Comparison of ENCODE assay signal across 10 mouse cellular contexts in the genomic region with DNA sequence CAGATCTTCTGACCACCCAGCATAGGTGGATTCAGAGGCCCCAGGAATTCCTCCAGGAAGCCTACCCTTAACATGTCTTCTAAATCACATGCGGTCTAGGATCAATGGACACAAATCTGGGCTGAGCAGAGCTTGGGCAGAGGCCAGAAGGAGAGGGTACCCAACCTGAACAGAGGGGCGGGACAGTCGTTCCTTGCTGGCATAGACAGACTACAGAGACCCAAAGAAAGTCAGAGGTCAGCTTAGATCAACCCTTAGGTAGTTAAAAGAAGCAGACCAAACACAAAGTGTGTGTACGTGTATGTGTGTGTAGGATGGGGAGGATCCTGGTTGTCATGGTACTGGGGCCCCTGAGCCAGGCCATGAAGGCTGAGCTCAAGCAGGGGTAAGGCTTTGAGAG.
A peak's percentile ranks its signal among the peaks of the same experiment; 100 is the strongest.
DNase-seq lines count a peak whose midpoint lies in the region; ATAC-seq and TF ChIP-seq lines count a peak whose summit lies in the region.
"Had no signal": no experiment of that assay in that cellular context is flagged by ENCODE, and none has a peak within 500 bp of the region (broad histone marks: within the 10 kb centered on the region; RNA-seq: fewer than 3 reads in every experiment).

No protein-coding gene starts in this region.

- 93% methylated on average over 4 of the region's 4 CpGs for WGBS in heart, embryonic 14.5 days
- 66% methylated on average over 4 of the region's 4 CpGs for WGBS in midbrain, embryonic 12.5 days
- 79% methylated on average over 4 of the region's 4 CpGs for WGBS in midbrain, postnatal 0 days
- WGBS in kidney, embryonic 14.5 days: 56% methylated on average over 4 of the region's 4 CpGs
- WGBS in midbrain, embryonic 14.5 days: 67% methylated on average over 4 of the region's 4 CpGs

- peaks cover 0 to 3% of the 10 kb centered on the region in 2 experiments; a peak in 3 of 4 replicates for H3K4me1 ChIP-seq in heart, embryonic 14.5 days (ENCODE audit: control insufficient read depth in 2 of 2, insufficient read depth in 2 of 2, low read length in 2 of 2)
- H3K4me1 ChIP-seq in midbrain, embryonic 12.5 days: peaks cover 8% of the 10 kb centered on the region
- no peaks in the 10 kb centered on the region for H3K4me1 ChIP-seq in midbrain, postnatal 0 days (ENCODE audit: insufficient read depth, low read length)
- peaks cover 9% of the 10 kb centered on the region; the same call in 1 of the 2 replicates for H3K4me1 ChIP-seq in kidney, embryonic 14.5 days (ENCODE audit: control insufficient read depth, insufficient read depth, low read length)
- no peaks in the 10 kb centered on the region; the same call in 1 of the 2 replicates for H3K4me1 ChIP-seq in midbrain, embryonic 14.5 days (ENCODE audit: control insufficient read depth, insufficient read depth, low read length)

- ATAC-seq in heart, embryonic 14.5 days (ENCODE audit: insufficient number of reproducible peaks, insufficient read depth, low FRiP score, low read depth): 0 out of 2 replicates have a peak, but pooled peaks have one; percentile 18
- peak; percentile 44 for ATAC-seq in midbrain, embryonic 12.5 days (ENCODE audit: low FRiP score, low read depth)
- no peak for ATAC-seq in midbrain, postnatal 0 days (ENCODE audit: low FRiP score)
- ATAC-seq in kidney, embryonic 14.5 days (ENCODE audit: low FRiP score, low TSS enrichment): peak; percentile 65
- 0 out of 2 replicates have a peak, but pooled peaks have one; percentile 34 for ATAC-seq in midbrain, embryonic 14.5 days (ENCODE audit: low FRiP score, low TSS enrichment)

- H3K27me3 ChIP-seq in heart, embryonic 14.5 days (ENCODE audit: control insufficient read depth, insufficient read depth, low read length): no peaks in the 10 kb centered on the region
- no peaks in the 10 kb centered on the region for H3K27me3 ChIP-seq in midbrain, embryonic 12.5 days
- H3K27me3 ChIP-seq in midbrain, postnatal 0 days (ENCODE audit: insufficient read depth, low read length): no peaks in the 10 kb centered on the region
- H3K27me3 ChIP-seq in kidney, embryonic 14.5 days (ENCODE audit: control insufficient read depth, insufficient read depth, low read length): no peaks in the 10 kb centered on the region
- no peaks in the 10 kb centered on the region for H3K27me3 ChIP-seq in midbrain, embryonic 14.5 days (ENCODE audit: control insufficient read depth, insufficient read depth, low read length)

- H3K4me3 ChIP-seq in heart, embryonic 14.5 days (ENCODE audit: control insufficient read depth in 1 of 2, insufficient read depth in 1 of 2, low read depth in 1 of 2, low read length in 2 of 2): no peak overlapping the region
- no peak overlapping the region for H3K4me3 ChIP-seq in midbrain, embryonic 12.5 days
- H3K4me3 ChIP-seq in midbrain, postnatal 0 days (ENCODE audit: low read depth, low read length): no peak overlapping the region
- H3K4me3 ChIP-seq in kidney, embryonic 14.5 days (ENCODE audit: low read length): no peak overlapping the region
- H3K4me3 ChIP-seq in midbrain, embryonic 14.5 days (replicated peaks; ENCODE audit: low read depth, low read length): no peak overlapping the region
- H3K4me3 ChIP-seq: myocyte had no signal

- H3K36me3 ChIP-seq in heart, embryonic 14.5 days (ENCODE audit: control insufficient read depth, insufficient read depth, low read length): no peaks in the 10 kb centered on the region
- no peaks in the 10 kb centered on the region for H3K36me3 ChIP-seq in midbrain, embryonic 12.5 days
- no peaks in the 10 kb centered on the region for H3K36me3 ChIP-seq in midbrain, postnatal 0 days (ENCODE audit: insufficient read depth, low read length)
- no peaks in the 10 kb centered on the region for H3K36me3 ChIP-seq in kidney, embryonic 14.5 days (ENCODE audit: control insufficient read depth, insufficient read depth, low read length)
- H3K36me3 ChIP-seq in midbrain, embryonic 14.5 days (ENCODE audit: control insufficient read depth, insufficient read depth, low read length): no peaks in the 10 kb centered on the region

- DNase-seq in heart, adult 18-20 months: no peak
- no peak for DNase-seq in midbrain, postnatal 0 days (ENCODE audit: low spot score)
- no peak for DNase-seq in midbrain, embryonic 14.5 days
- no peak for DNase-seq in layer of hippocampus, adult 8-10 months (ENCODE audit: low spot score in 2 of 2)
- no peak for DNase-seq in adrenal gland, postnatal 4 days (ENCODE audit: low spot score in 2 of 2)
- DNase-seq: gastrocnemius, postnatal 14 days had no signal

- H3K4me2 ChIP-seq in heart, embryonic 14.5 days (ENCODE audit: low read length): no peak overlapping the region
- no peak overlapping the region for H3K4me2 ChIP-seq in midbrain, embryonic 12.5 days (replicated peaks)
- H3K4me2 ChIP-seq in midbrain, postnatal 0 days (ENCODE audit: low read depth, low read length, poor library complexity, severe bottlenecking): no peak overlapping the region
- H3K4me2 ChIP-seq in kidney, embryonic 14.5 days (replicated peaks; ENCODE audit: low read depth, low read length): no peak overlapping the region
- no peak overlapping the region for H3K4me2 ChIP-seq in midbrain, embryonic 14.5 days (ENCODE audit: low read length)

- no peaks in the 10 kb centered on the region for H3K9me3 ChIP-seq in heart, embryonic 14.5 days (ENCODE audit: control insufficient read depth, low read length)
- H3K9me3 ChIP-seq in midbrain, embryonic 12.5 days: no peaks in the 10 kb centered on the region
- no peaks in the 10 kb centered on the region for H3K9me3 ChIP-seq in midbrain, postnatal 0 days (ENCODE audit: low read length)
- H3K9me3 ChIP-seq in kidney, embryonic 14.5 days (ENCODE audit: control insufficient read depth, low read length): no peaks in the 10 kb centered on the region
- no peaks in the 10 kb centered on the region for H3K9me3 ChIP-seq in midbrain, embryonic 14.5 days (ENCODE audit: control insufficient read depth, low read length)

- H3K27ac ChIP-seq in heart, embryonic 14.5 days (replicated peaks in 1 of 2; ENCODE audit: control insufficient read depth in 1 of 2, insufficient read depth in 1 of 2, low read depth in 2 of 2, low read length in 2 of 2): 0 out of 4 replicates have a peak overlapping the region, but pooled peaks of 1 of the 2 experiments have one; percentile 6
- H3K27ac ChIP-seq in midbrain, embryonic 12.5 days (replicated peaks): 0 out of 2 replicates have a peak overlapping the region, but pooled peaks have one; percentile 35
- H3K27ac ChIP-seq in midbrain, postnatal 0 days (ENCODE audit: low read depth, low read length): no peak overlapping the region
- H3K27ac ChIP-seq in kidney, embryonic 14.5 days (ENCODE audit: low read depth, low read length): peak overlapping the region; percentile 17; the same call in 1 of the 2 replicates
- no peak overlapping the region for H3K27ac ChIP-seq in midbrain, embryonic 14.5 days (replicated peaks; ENCODE audit: low read depth, low read length)

- H3K9ac ChIP-seq in heart, embryonic 14.5 days (ENCODE audit: low read length): no peak overlapping the region
- H3K9ac ChIP-seq in midbrain, embryonic 12.5 days (replicated peaks): no peak overlapping the region
- no peak overlapping the region for H3K9ac ChIP-seq in midbrain, postnatal 0 days (replicated peaks; ENCODE audit: low read length, poor library complexity, severe bottlenecking)
- H3K9ac ChIP-seq in kidney, embryonic 14.5 days (ENCODE audit: low read depth, low read length): no peak overlapping the region
- H3K9ac ChIP-seq in midbrain, embryonic 14.5 days (replicated peaks; ENCODE audit: low read length): no peak overlapping the region

- no peak for TF ChIP-seq CTCF in midbrain, postnatal 0 days (IDR thresholded peaks at IDR 0.05)

Comparison
In these comparisons a context has a peak if more than half of its experiments do, and no peak if none do; other contexts are left out.
1. H3K27ac ChIP-seq: peak in midbrain, embryonic 12.5 days (single experiment) and kidney, embryonic 14.5 days (single experiment); none in midbrain, postnatal 0 days (single experiment) and midbrain, embryonic 14.5 days (single experiment).